Mouse (Mus musculus) heart, postnatal 14 days (tissue): Measurements from ENCODE around the gene Ubac2. TPM values are rescaled to one million over a fixed set of nuclear protein-coding genes. Genes with fewer than 3 reads are reported as not detected.

Experiments used
- DNase-seq, 2 experiments: peaks; one replicate each; pipeline ENCODE4 v3.0.0; 2021 to 2022
- intact Hi-C: fragments of 180-260 bp; cut with DNase I; formaldehyde crosslinking; loops from one replicate; pipeline ENCODE4 v1.15.1; 2025
- total RNA-seq, 2 experiments: library from RNA; stranded (reverse); gene quantifications; 2 replicates each; pipeline ENCODE4 v1.2.3; 2021

The Ubac2 gene
- total RNA-seq, 2 experiments from 2014 or later: 23.3 to 23.8 TPM

DNA sequence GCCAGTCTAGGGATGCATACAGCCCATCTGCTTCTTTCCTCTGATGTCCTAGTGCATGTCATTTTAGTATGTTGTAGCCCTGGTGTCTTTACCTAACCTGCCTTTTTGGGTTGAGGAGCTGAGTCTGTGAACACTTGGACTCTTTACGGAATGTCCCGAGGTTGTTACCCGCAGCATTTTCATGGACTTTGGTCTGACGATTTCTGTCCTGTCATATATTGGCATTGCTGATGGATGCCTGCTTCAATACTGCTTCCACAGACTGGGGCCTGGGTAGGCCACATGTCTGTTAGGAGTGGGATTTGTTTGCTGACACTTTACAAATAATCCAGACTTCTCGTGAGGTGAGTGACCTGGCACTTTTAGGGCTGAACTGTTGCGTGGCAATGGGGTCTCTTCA, 15.3 kb downstream of the Ubac2 start:
- no peak for DNase-seq
- intact Hi-C loops: no loop called here

DNA sequence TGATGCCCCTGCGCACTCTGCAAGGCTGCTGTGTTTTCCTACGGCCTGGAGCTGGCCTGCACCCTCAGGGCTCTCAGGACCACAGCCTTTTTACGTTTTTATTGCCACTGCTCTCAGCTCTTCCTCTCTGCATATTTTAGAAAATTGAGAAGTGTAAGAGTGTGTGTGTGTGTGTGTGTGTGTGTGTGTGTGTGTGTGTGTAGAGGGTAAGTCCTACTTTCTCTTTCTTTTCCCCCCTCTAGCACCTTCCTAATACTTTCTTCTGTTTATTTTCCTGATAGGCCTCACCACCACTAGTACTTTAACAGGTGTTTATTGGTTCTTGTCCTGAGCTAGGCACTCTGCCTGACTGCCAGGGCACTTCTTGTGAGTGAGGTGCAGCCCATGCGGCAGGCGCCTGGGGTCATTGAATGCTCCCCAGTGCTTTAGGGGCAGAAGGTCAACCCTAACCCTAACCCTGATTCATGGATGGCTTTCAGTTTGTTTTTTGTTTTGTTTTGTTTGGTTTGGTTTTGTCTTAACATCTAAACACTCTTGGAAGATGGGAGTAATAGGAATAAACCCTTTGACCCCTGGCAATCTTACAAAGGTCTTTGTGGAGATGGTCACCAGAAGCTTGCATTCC, 16.2 kb downstream of the Ubac2 start:
- intact Hi-C loops: no loop called here
- DNase-seq: no peak

DNA sequence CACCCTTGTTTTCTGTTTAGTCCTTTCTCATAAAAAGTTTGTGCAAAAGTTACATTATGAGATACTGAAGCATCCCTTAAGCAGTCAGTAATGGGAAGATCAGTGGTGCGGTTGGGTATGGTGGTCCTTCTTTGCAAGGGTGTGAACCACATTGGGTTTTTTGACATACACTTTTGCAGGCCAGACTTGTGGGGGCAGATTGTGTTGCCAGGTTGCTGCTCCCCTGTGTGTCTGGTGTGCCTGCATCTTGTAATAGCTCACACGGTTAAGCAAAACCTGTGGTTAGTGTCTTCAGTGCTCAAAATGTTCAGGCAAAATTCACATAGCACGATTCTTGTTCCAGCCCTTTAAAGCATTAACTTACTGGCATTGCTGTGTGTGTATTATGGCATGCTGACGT, 16.9 kb downstream of the Ubac2 start:
- intact Hi-C loops: no loop called here
- no peak for DNase-seq

DNA sequence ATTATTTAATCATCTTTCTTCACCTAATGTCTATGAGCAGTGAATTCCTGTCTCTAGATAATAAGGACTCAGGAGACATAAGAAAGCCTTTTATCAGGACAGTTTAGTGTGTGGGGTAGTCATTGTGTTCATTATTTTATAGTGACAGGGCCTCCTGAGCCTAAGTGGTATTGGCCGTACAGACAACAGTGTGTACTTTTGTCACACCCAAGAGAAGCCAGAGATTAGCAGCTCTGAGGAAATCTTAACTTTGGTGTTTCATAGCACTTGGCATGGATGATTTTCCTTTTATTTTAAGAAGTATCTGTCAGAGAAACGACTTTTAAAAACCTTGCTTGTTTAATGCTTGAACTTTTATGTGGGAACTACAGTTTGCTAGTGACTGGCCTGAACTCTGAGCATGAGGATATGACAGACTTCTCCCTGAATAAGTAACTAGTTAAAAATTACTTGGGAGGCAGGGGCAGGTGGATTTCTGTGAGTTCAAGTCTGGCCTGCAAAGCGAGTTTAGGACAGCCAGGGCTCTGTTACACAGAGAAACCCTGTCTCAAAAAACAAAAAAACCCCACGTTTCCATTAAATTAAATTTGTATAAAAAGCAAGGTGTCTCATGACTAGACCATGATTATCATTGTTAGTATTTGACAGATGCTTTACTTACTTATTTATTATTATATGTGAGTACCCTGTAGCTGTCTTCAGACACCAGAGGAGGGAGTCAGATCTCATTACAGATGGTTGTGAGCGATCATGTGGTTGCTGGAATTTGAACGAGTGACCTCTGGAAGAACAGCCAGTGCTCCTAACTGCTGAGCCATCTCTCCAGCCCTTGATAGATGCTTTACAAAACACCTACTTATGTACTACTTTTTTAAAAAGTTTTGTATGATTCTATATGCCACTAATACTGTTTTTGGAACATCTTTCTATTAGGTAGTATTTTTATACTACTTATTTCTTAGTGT, 18.0 kb downstream of the Ubac2 start:
- no peak for DNase-seq
- intact Hi-C loops: no loop called here

DNA sequence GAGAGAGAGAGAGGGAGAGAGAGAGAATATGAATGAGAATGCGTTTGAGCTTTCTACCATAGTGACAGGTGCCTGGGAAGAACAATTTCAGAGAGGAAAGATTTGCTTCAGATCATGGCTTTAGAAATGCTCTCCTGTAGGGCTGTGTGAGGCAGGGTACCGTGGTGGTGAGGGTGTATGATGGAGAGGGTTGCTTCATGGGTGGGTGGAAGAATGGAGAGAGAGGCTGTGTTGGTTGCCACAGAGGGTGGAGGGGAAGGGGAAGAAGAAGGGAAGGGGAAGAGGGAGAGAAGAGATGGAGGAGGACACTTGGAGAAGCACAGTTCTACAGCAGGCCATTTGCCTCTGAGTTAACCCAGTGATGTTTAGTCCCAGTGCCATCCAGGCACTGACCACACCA, 19.4 kb downstream of the Ubac2 start:
- no peak for DNase-seq
- intact Hi-C loops: no loop called here

DNA sequence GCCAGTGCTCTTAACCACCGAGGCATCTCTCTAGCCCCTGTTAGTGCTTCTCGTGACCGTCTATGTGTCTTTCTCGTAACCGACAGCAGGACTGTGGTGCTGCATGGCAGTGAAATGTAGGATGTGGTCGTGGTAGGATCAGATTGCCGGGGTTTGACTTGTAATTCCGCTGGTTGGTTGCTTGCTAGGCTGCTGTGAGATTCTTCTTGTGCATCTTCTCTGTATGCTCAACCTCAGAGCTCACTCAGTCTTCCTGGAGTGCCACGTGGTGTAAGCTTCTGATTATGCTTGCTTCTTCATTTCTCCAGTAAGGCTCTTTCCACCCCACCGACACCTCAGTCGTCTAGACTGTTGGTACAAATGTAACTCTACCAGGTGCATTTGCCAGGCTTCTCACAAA, 20.1 kb downstream of the Ubac2 start:
- intact Hi-C loops: no loop called here
- DNase-seq: no peak

DNA sequence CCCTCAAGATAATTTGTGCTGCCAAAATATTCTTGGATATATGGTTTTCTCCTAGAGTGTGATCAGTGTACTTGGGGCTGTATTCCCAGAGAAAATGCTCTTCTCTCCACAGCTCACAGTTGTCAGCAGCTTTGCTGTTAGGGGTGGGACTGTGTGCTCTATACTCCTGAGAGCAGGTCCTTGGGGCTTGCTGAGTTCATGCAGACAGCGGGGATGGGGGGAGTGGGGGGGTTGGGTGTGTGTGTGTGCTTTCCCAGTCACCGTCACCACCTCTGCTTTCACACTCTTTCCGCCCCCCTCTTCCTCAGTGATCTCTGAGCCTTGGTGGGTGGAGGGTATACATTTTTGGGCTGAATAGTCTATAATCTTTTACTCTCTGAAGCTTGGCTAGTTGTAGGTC, 20.7 kb downstream of the Ubac2 start:
- intact Hi-C loops: no loop called here

DNA sequence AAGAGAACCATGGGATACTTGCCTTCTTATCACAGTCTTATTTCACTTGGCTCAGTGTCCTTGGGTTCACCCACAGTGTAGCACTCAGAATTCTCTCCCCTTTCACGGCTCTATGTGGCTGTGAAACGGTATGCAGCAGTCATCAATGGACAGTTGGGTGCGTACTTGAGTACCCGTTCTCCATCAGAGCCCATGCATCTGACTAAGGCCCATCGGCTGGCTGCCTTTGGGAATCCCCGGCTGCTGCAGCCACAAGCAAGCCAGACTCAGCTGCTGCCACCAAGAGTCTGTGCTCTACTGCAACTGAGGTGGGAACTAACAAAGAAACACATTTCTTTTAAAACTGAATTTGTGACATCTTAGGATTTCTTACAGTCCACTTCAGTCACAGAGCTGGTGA, 23.1 kb downstream of the Ubac2 start:
- intact Hi-C loops: no loop called here
- no peak for DNase-seq

More for the DNA sequence above, 20.7 kb downstream of the Ubac2 start:
- no peak for DNase-seq

DNA sequence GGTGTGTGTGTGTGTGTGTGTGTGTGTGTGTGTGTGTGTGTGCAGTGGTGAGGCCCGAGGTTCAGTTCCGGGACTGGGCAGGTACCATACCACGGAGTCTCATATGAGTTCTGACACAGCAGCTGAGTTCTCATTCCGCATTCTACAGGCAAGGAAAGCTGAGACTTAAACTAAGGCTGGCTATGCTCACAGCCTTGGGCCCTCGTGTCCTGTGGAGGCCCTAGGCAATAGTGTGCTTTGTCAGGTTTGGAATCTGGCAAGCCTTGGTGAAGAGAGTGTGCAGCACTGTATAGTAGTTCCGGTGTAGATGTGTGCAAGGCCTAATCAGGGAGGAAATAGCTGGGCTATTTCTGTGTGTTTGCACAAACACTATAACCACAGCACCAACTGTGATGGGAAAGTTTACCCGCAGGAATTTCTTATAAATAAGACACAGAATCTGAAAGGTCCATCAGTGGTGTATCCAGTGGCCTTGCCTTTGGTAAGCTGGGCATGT, 25.0 kb downstream of the Ubac2 start:
- no peak for DNase-seq
- intact Hi-C loops: no loop called here

DNA sequence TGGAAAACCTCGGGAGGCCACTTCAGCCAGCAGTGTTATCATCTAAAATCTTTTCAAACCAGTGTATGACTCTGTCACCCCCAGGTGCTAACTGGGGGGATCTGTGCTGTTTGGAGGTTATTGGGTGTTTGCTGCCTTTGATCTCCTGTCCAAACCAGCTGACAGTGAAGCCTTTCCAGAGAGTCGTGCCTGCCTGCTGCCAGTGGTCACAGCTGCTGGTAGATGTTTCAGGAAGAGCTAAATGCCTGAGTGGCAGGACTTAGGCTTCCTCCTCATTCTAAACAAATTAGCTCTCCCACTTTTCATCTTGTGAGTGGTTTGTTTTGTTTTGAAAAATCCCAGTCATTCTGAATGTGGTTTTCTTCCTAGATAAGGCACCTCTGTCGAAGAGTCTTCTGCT, 26.3 kb downstream of the Ubac2 start:
- no peak for DNase-seq
- intact Hi-C loops: no loop called here

DNA sequence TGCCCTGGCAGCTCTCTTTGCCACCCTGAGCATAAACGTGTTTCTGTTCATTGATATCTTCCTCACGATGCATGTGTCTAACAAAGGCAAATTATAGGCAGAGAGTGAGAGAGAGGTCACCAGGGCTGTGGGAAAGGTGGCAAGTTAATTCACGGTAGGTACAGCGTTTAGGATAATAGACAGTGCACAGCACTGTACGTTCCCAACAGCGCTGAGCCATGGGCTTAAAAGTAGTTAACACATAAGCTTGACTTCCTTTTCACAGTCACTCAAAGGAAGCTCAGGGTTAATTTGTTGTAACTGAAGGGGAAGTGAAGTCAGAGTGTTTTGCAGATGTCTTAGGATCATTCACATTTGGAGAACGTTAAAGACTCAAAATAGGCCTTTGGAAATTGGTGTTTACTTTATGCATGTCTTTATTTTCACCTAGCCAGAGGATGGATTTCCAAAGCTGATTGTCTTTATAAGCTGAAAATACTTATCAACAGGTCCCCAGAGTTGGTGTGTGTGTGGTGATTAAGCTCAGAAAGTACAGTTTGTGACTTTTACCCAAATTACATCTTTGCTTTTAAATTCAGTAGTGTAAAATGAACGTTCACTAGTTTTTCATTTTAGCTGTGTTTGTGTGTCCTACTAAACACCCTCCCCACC, 28.0 kb downstream of the Ubac2 start:
- DNase-seq: no peak
- intact Hi-C loops: no loop called here

DNA sequence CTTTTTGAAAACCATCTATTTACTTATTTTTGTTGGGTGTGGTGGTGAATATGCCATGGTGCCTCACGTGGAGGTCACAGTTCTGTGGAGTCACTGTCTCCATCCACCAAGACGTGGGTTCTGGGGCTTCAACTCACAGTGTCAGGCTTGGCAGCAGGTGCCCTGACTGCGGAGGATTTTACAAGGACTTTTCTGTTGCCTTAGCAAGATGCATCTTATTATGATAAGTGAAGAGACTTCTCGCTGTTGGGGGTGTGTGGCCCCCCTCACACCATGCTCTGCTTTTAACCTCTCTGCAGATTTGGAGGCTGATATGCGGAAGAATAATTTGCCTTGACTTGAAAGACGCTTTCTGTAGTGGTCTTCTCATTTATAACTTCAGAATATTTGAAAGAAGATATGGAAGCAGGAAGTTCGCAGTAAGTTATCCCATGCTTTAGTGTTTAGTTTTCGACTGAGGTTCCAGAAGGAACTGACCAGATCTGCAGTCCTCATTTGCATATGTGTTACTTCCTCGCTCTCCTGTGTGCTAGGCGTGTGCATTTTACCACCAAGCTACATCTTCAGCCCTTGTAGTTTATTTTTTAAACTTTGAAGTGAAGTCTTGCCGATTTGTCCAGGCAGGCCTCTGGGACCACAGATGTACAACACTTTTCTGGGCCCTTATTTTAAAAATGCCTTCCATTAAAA, 28.7 kb downstream of the Ubac2 start:
- intact Hi-C loops: no loop called here

DNA sequence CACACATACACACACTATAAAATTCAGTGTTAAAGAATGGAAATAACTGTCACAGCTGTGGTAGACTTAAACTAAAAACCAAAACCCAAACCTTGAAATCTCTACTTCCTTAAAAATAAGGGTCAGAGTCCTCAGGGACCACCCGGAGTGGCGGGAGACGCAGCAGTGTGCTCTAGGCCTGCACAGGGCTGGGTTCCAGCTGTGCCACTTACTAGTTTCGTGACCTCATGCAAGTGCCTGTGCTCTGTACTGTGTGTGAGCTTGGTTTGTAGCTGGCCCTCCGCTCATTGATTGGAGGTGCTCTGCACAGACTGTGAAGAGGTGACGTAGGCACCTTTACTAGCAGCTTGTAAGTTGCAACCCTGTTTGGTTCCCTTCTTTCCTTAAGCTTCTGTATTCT, 31.4 kb downstream of the Ubac2 start:
- DNase-seq: no peak
- intact Hi-C loops: no loop called here

More for the DNA sequence above, 28.7 kb downstream of the Ubac2 start:
- DNase-seq: no peak

DNA sequence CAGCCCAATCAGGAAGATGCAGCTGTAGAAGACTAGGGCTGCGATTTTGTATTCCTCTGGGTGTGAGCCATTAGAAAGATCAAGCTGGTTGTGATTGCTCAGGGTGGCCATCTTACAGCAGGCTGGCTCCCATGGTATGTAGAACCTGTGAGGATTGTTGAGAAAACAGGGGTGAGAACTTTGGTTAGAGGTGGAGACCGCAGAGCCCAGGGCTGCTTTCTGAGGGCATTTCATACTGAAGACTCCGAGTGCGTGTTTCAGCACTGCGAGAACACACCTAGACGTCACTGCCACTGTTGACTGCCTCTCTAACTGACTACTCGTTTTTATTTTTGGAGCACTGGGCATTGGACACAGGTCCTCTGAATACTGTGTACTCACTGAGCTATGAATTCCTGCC, 34.1 kb downstream of the Ubac2 start:
- intact Hi-C loops: no loop called here
- DNase-seq: no peak

DNA sequence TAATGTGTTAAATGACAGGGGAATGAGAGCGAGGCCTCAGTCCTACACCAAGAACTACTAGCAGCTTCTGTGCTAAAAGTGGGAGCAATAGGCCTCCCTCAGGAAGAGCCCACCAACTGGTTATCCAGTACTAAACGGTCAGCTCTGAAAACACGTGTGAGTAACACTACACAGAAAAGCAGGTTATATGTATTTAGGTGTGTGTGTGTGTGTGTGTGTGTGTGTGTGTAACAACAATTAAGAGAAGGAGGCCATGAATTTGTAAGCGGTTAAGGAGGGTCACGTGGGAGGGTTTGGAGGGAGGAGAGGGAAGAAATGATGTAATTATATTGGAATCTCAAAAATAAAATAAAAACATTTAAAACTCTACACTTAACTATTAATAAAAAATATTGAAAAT, 36.7 kb downstream of the Ubac2 start:
- DNase-seq: no peak
- intact Hi-C loops: no loop called here

DNA sequence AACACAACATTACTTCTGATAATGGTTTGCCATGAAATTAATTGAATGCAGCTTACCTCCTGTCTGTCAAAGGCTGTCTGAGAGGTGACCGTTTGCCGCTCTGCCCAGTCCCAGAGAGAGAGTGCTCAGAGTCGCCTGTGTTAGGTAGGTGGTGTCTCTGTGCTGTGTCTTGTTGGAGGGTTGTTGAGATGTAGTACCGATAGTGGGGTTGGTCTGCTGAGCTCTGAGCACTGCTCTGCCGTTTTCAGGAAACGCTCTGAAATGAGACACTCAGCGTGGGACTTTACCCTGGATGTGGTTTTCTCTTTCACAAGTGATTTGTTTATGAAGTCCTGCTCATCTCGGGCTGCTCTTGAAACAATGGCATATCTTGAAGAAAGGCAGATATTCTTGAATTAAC, 37.2 kb downstream of the Ubac2 start, which contains the start of gene Gpr18:
Gene Gpr18 (minus strand): TSS at position 161 of the 400 bp plus-strand sequence.
- intact Hi-C loops: no loop called here

DNA sequence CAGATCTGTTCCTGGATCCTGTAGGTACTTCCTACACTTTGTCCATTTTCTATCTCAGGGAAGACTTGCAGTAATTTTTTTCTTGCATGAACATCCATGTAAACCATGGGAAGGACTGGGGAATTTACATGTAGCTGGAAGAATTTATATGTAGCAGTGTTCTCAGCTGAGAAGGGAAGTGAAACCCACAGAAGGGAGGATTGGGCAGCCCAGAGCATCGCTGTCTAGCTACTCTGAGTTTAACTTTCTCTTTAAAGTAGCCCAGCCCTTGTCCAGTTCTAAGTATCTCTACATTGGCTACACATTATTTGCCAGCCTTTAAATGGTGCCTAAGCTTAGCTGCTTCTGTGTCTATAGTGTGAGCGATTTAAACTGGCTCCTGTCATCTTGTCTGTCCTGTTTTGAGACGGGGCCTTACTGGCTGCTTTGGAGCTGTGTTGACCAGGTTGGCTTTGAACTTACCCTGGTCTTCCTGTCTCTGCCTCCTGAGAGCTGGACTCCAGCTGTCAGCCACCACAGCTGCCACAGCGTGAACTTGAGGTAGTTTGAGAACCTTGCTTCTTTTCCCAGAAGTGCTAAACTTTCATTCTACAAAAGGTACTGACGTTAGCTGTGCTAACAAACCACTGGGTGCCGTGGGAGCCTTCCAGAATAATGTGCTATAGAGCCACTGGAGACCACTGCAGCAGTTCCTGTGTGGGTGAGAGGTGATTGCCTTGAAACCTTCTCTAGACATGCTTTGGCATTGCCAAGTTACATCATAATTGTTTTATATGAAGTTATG, 38.1 kb downstream of the Ubac2 start:
- no peak for DNase-seq
- intact Hi-C loops: no loop called here

More for the DNA sequence above, 37.2 kb downstream of the Ubac2 start, which contains the start of gene Gpr18:
- DNase-seq: no peak

DNA sequence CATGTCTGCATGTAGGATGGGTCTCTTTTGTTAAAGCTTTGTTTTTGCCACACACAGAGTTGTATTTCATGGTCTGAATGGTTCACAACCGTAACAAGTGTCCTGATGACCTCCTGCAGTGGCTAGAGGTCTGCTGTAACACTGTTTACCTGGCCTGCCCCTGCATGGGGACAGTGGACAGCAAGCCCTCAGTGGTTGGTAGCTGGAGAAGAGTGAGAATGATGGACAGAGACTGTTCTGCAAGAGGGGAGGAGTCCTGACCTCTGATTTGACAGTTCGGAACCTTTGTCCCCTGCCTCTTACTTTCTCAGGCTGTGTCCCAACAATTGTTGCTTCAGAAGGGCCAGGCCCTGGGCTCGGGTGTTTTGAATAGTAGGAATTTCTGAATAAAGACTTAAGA, 39.8 kb downstream of the Ubac2 start:
- intact Hi-C loops: no loop called here
- DNase-seq: no peak

DNA sequence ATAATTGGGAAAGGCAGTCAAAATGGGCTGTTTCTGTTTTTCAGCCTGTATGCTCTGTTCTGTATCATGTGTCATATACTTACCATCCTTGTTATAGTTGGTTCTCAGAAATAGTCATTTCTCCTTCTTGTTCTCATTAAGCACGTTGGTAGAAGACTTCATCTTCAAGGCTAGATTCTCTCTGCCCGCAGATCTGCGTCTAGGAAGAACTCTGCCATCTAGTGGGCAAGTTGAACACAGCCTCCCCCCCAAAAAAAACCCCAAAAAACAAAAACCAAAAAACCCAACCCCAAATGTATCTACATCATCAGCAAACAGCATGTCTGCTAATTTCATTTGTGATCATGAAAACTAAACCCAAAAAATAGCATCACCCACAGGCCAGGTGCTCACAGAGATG, 41.3 kb downstream of the Ubac2 start:
- intact Hi-C loops: loop anchor here (1.0 kb wide), 1 partner anchor 54 kb away; no protein-coding TSS in a partner anchor
- no peak for DNase-seq
